Mouse (Mus musculus) R1 (cell line): ENCODE data around the gene Chrnd.
A peak's percentile ranks its signal among the peaks of the same experiment; 100 is the strongest.

Experiments used
- DNase-seq: peaks from one replicate; pipeline ENCODE4 v3.0.0-alpha.2; 2018; ENCODE audit warnings: low read depth, low spot score

Chrnd gene

GRCm38 (mm10) chr1:87227160-87227550 is 36.7 kb downstream of the Chrnd start:
- no peak for DNase-seq

- peak; percentile 94 for DNase-seq
Observed at GRCm38 (mm10) chr1:87230606-87231005, 40.2 kb downstream of the Chrnd start.

- DNase-seq = peak; percentile 68
Observed at GRCm38 (mm10) chr1:87232197-87232596, 41.8 kb downstream of the Chrnd start.

- peak; percentile 92 for DNase-seq
Observed at GRCm38 (mm10) chr1:87239056-87239455, 48.6 kb downstream of the Chrnd start.

- DNase-seq = no peak
Observed at GRCm38 (mm10) chr1:87243021-87243420, 52.6 kb downstream of the Chrnd start.

GRCm38 (mm10) chr1:87245430-87245829 is 55.0 kb downstream of the Chrnd start:
- DNase-seq = no peak

GRCm38 (mm10) chr1:87245929-87246815 is 55.8 kb downstream of the Chrnd start:
- DNase-seq = peak; percentile 83
